Mouse (Mus musculus): ENCODE measurements around the gene S1pr4.

S1pr4 gene

DNA sequence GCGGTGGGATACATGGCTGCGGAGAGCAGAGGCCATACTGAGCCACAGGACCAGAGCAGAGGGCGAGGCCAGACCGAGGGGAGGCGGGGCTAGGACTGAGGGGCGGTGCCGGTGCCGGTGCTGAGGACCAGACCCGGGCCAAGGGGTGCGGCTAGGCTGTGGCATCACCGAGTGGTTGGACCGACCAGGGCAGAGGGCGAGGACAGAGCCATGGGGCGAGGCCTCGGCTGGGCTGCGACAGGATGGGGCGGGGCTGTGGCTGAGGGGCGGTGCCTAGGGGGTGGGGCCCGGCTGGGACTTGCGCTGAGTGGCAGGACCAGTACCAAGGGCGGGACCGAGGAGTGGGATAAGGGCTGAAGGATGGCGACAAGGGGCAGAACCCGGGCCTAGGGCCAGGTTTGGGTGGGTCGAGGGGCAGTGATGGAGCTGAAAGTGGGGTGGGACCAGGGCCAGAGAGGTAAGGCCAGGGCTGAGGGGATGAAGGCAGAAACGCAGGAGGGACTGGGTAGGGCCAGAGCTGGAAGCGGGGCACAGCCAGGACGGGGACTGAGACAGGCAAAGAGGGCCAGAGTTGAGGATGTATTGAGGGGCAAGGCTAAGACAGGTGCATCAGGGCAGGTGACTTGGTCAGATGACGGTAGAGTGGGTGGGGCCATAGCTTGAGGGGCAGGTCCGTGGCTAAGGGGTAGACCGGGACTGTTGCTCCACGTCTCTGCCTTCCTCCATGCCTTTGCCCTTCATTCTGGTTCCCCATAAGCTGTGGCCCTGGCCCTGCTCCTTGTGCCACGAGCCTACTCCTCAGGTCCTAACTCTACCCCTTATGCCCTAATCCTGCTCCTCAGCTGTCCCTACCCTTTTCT is 35.3 kb downstream of the S1pr4 start:
- no peak for DNase-seq (ENCODE audit: low spot score)

DNA sequence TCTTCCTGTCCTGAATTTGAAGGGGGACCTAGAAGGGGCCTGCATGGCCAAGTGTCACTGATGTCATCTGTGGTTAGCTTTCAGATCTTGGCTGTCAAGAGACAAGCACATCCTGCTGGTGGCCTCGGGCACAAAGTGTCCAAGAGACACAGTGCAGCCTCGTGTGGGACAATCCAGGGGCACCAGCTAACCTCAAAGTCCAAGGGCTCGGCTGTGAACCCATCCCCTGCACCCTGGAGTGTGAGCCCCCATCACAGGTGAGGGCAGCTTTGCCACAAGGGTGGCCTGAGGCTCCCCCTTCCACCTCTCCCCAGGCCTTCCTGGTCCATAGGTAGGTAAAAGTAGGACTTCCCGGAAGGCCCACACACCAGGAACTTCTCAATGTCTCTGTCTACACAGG is 36.4 kb downstream of the S1pr4 start:
- no peak for DNase-seq (ENCODE audit: low spot score)

DNA sequence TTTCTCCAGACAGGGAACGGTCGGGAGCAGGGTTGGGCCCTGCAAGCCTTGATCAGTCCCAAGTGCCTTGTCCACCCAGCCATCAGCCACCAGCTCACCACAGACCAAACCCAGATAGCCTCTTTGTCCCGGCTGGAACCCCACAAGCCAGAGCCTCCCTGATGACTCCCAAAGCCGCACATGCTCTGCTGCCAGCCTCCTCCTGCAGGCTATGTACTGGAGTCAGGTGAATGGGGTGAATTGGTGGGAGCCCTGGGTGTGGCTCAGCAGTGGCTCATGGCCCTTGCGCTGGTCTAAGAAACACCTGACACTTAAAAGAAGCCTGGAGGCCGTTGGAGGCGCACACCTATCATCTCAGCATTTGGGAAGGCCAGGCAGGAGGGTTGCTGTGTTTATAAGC is 37.0 kb downstream of the S1pr4 start:
- DNase-seq (ENCODE audit: low spot score), result no peak

DNA sequence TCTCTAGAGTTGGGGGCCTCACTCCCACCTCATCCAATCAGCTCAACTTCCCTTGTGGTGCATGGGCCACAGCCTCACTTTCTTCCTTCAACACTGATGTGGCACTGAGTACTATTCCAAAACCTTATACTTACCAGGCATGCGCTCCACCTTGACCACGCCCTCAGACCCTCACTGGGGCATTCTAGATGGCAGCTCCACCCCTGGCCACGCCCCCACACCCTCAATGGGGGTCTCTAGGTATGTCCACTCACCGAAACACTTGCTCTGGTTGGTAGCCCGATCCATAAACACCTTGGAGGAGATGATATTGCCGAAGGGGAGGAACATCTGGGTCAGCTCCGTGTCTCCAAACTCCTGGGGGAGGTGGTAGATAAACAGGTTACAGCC is 37.5 kb downstream of the S1pr4 start:
- DNase-seq (ENCODE audit: low spot score), result no peak

DNA sequence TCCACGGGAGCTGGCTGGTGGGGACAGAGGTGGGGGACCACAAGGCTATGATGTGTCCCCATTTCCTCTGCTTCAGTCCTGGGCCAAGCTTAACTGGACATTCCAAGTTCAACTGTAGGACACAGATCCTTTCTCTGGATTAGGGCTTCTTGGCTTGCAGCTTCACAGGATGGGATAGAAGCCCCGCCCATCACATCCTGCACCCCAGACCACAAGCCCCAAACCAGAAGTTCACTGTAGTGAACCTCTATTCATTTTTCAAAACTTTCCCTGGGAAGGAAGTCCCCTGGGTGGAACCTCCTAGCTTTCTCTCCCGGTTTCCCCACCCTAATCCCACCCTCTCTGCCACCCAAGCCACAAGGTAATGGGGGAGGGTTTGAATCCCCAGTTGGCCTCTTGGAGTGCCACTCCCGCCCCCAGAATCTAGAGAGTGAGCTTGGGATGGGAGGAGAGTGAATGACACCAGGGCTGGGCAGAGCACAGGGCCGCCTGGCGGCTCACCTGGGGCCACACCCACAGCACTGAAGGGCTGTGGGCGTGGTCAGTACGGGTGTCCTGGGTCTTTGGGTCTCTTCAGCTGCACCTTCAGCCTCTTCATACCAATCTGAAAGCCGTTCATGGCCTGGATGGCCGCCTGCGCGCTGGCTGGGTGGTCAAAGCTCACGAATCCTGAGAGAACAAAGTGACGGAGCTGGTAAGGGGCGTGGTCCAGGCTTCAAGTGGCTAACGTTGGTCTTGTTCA is 38.1 kb downstream of the S1pr4 start:
- DNase-seq (ENCODE audit: low spot score), result no peak

DNA sequence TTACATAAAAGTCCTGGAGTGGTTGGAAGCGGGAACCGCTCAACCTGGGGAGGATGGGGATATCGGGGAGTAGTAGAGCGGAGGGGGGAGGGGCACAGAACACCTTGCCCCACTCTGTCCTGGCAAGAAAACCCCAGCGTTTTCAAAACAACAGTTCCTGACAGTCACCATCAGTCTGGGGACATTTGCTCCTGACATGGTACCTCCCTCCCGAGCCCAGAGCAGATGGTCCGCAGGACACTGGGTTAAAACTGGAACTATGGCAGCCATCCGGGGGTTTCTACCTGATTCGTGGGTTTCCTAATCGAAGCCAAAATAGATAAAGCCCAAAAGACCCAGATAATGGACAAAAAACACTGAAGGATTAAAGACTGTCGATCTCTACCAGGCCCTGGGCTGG is 39.0 kb downstream of the S1pr4 start:
- no peak for DNase-seq (ENCODE audit: low spot score)

DNA sequence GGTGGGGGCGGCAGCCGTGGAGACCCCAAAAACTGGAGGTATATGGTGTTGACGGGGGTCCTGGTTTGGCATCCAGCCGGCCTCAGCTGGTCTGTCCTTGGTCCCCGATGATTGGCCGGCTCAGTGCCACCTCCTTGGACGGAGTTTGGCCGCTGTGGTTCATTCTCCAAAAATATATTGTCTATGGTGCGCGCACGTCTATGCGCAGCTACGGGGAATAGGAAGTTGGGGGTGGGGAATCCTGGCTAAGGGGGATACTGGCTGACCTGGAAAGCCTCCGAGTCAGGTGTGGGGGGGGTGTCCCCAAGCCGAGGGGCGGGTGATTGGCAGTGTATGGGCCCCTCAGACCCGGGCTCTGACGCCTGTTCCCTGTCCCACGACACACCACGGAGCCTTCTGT is 39.5 kb downstream of the S1pr4 start:
- DNase-seq (ENCODE audit: low spot score), result no peak

DNA sequence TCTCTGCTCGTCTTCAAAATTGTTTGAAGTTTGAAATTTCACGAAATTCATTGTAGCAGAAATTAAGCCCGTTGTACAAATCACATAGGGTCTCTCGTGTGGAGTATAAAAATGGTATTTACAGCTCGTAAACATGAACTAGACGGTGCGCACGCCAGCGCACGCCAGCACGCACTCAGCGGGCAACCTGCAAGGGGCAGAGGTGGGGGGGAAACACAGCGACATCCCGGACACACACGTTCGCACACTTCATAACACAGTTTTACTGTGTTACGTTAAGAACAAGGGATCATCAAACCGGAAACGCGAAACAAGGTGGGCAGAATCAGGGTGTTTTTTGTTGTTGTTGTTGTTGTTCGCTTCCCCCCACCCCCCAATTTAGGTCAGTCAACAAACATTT is 40.5 kb downstream of the S1pr4 start:
- no peak for DNase-seq (ENCODE audit: low spot score)

DNA sequence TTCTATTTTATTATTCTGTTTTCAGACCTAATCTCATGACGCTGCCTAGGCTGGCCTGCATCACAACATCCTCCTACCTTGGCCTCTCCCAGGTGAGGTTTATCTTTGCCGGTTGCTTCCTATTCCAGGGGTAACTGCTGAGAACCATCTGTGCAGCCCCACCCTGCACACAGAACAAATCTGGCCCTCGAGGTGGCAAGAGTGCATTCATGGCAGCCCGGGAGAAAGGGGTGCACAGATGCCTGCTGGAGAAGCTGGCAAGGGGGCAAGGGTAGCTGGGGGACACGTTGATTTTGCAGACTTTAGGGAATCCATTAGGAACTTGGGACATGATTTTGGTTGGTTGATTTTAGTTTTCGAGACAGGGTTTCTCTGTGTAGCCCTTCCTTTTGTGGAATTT is 41.7 kb downstream of the S1pr4 start:
- no peak for DNase-seq (ENCODE audit: low spot score)

DNA sequence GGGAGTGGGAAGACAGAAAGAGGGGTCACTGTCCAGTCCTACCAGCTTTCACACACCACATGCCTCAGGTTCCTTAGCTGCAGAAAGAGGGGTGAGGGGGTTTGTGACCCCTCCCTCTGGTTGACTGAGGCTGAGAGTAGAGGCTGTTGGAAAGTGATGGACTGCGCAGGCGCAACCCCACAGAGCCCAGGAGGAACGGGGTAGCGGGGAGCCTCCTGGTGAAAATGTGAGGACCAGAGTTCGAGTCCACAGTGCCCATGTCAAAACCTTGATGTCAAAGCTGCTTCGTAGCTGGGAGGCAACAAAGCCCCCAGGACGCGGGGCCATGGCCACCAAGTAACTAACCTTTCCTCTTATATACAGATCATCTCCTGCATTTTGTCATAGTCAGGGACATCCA is 42.3 kb downstream of the S1pr4 start:
- DNase-seq (ENCODE audit: low spot score), result no peak

DNA sequence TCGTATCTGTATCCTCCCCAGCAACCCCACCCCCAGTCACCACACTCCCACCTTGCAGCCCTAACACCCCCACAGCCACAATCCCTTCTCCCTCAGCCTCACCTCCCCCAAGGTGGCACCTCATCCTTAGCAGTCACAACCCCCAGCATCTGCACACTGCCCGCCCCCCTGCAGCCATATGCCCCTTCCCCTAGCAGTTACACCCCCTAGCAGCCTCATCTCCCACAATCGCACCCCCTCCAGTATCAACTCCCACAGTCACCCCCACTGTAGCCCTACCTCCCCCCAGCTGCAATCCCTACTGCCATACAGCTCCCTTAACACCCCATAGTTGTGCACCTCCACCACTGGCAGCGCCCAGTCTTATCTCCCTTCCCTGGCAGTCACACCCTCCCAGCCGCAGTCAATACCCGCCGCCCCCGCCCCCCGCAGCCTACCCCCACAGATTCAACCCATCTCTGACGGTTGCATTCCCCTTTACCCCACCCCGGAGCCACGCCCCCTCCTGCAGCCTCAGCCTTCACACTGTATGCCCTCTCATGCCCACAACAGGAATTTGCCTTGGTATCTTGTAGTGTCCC is 42.9 kb downstream of the S1pr4 start:
- no peak for DNase-seq (ENCODE audit: low spot score)

DNA sequence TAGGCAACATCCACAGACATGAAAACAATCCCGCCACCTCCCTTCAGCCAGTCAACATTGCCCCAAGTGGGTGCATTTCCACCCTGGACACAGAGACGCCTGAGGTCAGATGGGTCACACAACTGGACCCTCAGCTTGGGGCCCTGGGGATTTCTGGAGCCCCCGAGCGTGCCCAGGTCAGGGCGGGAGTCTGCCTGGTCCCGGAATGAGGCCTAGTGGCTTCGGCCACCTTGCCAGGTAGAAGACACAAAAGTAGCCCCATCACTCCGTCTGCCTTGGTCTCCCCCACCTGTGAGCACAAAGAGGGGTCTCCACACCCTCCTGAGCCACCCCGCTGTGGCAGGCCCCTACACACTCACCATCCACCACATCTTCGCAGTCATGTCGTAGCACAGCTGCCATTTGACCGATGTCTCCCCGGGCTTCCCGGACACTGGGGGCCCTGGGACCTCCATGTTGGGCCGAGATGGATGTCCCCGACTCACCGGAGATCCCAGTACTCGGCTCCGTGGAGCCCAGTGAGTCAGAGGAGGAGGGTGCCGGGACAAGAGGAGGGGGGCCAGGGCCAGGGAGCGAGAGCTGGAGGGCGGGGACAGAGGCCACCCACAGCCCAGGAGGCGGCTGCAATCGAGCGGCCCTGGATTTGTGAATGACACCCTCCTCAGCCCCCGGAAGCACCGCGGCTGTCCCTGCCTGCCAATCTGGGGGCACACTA is 44.6 kb downstream of the S1pr4 start, which contains the start of gene Nfic:
Gene Nfic, minus strand, starts transcription at position 455 of the 715 bp plus-strand sequence.
- no peak for DNase-seq (ENCODE audit: low spot score)

DNA sequence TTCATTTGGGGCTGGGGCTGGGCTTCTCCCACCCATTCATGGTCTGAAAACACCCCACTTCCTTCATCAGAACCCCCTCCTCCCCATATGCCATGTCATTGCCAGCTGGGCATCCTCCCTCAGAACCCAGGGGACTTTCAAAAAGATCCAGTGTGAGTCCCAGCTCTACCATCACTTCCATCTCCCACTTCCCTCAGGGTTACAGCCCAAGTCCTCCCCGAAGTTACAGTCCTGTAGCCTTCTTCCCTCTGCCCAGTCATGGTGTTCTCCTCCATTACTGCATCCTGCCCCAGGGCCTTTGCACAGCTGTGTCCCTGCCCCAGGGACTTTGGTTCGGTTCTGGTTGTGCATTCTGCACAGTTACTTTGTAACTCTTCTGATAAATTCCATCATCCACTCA is 45.8 kb downstream of the S1pr4 start:
- no peak for DNase-seq (ENCODE audit: low spot score)

DNA sequence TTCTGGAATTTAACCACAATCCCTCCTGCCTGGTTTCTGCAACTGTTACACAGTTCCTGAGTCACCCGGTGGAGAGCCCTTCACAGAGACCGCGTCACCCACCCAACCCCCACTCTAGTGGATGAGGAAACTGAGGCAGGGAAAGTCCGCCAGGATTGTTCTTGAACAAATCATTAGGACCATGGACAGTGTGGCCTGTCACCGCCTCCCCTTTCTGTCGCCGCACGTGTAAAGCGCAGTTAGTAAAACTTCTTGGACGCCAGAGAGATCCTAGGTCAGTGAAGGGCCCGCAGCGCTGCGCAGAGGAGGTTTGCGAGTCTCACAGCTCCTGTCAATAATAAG is 47.0 kb downstream of the S1pr4 start:
- DNase-seq (ENCODE audit: low spot score), result no peak

DNA sequence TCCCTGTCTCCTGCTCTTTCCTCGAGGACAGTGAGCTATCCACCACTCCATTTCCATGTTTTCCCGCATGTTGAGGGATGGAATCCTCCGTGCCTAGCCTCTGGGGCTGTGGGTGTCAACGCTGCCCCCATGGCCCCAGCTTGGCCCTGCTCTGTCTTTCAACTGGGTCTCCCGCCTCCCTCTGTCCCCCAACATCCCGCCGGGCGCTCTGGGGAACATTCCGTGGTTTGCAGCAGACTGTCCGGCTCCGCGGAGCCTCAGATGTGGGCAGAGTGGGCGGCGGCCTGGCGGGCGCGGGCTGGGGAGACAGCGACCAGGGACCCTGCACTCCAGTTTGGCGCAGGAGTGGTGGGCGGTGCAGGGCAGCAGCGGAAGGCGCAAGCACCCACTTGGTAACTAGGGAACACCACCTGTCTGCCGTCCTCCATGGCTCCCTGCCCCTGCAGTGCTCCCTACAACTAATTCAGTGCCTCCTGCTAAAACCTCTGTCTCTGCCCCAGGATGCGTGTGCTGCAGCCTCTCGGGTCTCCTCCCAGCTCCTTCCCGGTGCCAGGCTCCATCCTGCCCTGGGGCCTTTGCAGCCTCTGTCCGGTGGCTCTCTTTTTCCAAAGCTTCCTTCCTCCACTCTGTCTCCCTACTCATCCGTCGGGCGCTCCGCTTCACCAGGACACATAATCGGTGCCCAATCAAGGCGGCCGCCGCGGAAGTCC is 47.5 kb downstream of the S1pr4 start:
- no peak for DNase-seq (ENCODE audit: low spot score)

DNA sequence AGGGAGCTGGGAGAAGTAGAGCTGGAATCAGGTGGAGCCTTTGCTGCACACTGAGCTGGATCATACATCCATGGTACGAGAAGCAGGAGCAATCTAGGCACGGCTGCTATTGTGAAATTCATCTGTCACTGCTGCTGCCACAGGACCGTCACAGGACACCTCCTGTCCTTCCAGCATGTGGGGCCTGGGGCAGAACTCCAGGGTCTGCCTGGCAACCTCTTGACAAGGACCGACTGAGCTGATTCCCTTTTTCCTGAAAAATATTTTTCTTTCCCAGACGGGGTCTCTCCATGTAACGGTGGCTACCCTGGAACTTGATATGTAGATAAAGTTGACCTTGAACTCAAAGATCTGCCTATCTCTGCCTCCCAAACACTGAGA is 48.6 kb downstream of the S1pr4 start:
- DNase-seq (ENCODE audit: low spot score), result no peak

DNA sequence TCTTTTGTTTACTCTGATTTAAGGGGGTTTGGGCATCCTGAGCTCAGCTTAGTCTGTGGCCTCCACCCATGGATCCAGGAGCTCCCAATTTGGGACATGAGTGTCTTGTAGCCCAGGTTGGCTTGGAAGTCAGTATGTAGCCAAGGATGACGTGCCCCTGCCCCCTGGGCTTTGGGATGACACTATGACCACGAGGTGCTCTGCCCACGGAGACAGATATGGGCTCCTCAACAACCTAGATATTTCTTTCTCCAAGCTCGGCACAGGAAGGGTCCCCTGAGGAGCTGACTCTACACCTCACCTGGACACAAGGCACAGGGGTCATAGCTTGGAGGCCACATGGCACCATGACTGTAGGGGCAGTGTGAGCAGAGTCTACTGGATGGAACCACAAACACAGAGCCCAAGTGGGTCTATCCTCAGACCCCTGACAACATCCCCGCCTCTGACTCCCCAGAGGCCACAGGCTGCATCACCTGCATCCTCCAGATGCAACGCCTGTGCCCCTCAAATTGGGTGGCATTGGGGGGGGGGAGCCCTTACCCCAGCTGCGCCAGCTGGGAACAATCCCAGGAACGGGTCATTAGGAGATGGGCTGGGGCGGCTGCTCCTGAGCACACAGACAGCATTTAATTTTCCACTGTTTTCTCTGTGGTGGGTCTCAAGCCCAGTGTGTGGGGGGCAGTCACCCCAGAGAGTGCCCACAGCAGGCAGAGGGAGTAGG is 49.1 kb downstream of the S1pr4 start:
- DNase-seq (ENCODE audit: low spot score), result no peak

DNA sequence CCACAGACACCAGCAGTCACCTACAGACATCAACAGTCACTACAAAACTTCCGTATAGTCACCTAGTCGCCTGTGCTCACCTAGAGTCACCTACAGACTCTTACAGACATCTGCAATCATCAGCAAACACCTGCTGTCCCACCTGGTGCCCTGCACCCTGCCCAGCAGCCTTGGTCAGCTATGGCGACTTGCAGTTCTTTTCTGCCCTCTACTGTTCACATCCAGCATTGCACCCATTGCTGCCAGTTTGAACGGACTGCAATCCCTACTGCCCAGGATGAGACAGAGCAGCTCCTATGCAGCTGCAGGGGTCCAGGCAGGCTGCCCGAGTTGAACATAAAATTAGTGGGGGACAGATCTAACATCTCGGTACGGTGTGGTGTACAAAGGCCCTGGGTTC is 49.8 kb downstream of the S1pr4 start:
- no peak for DNase-seq (ENCODE audit: low spot score)

All from ovary, adult 18-20 months (tissue).